Mouse (Mus musculus) embryonic facial prominence, embryonic 15.5 days (tissue): ENCODE measurements around the gene Ablim2. TPM values are rescaled to one million over a fixed set of nuclear protein-coding genes. Genes with fewer than 3 reads are reported as not detected.

Experiments
- ATAC-seq: fragments of 200-750 bp; cut with Nextera tagmentation; 2 replicates; pipeline ENCODE4 v1.8.0; 2017; ENCODE audit warnings: low read depth, moderate TSS enrichment; ENCODE audit not compliant: insufficient number of reproducible peaks, low FRiP score, low TSS enrichment
- H3K27ac ChIP-seq: fragments of 300-500 bp; sonication (generic); replicated peaks from 2 replicates; pipeline ENCODE4 v1.5.1; 2015; ENCODE audit warnings: mild to moderate bottlenecking, inconsistent platforms
- H3K27me3 ChIP-seq: fragments of 300-500 bp; sonication (generic); 2 replicates; pipeline ENCODE4 v1.6.1; 2015; ENCODE audit warnings: inconsistent platforms
- H3K36me3 ChIP-seq: fragments of 300-500 bp; sonication (generic); 2 replicates; pipeline ENCODE4 v1.6.1; 2015; ENCODE audit warnings: mild to moderate bottlenecking, inconsistent platforms
- H3K4me1 ChIP-seq: fragments of 300-500 bp; sonication (generic); 2 replicates; pipeline ENCODE4 v1.6.1; 2015; ENCODE audit warnings: inconsistent platforms
- H3K4me2 ChIP-seq: fragments of 300-500 bp; sonication (generic); replicated peaks from 2 replicates; pipeline ENCODE4 v1.6.1; 2015; ENCODE audit warnings: mild to moderate bottlenecking, inconsistent platforms
- H3K4me3 ChIP-seq: fragments of 300-500 bp; sonication (generic); replicated peaks from 2 replicates; pipeline ENCODE4 v1.5.1; 2015; ENCODE audit warnings: mild to moderate bottlenecking, inconsistent platforms
- H3K9ac ChIP-seq: fragments of 300-500 bp; sonication (generic); 2 replicates; pipeline ENCODE4 v1.6.1; 2015; ENCODE audit warnings: inconsistent platforms
- H3K9me3 ChIP-seq: fragments of 300-500 bp; sonication (generic); replicated peaks from 2 replicates; pipeline ENCODE4 v1.6.1; 2016; ENCODE audit warnings: inconsistent platforms
- WGBS: fragments of 180-500 bp; shearing (Covaris S2); methylation state at CpG from one replicate; pipeline ENCODE4 v1.1.7; 2015; 5-methylcytosine and 5-hydroxymethylcytosine counted together
- polyA plus RNA-seq: library from polyadenylated mRNA; unstranded; fragments of >200 nt; fragmentation: Nextera tagmentation; extraction: Ambion mirVana; gene quantifications from 2 replicates; pipeline ENCODE4 v1.2.1, GENCODE M21; 2015

Gene Ablim2
- polyA plus RNA-seq, 1 experiment from 2014 or later: 4.7 TPM

DNA sequence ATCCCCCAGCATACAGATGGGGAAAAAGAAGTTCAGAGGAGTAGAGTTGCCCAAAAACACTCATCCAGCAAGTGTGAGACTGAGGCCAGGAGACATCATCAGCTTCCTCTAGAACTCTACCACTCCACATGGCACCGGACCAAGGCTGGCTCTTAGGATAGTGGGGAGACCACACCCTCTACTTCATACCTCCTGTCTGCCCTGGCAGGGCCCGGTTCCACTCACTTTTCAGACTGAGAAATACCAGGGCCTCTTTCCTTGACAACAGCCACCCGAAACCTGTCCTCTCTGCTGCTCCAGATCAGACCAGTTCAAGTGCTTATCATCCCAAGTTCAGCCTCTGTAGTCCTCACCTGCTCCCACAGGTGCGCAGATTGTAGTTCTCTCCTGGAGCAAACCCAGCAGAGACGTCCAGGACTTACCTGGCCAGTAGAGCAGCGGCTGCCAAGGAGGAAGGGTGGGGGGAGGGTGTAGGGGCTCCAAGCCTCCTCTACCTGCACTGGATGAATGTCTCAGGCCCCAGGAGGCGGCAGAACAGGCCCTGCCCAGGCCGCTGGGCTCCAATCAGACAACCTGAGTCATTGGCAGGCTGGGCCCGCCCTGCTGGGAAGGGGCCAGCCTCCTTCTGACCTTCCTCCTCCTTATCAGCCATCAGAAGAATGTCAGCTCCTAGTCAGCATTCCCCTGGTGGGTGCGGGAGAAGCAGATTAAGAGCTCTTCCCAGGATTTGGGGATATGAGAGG, 18.0 kb upstream of the Ablim2 start, which contains the start of gene Sh3tc1:
Sh3tc1 (minus strand) TSS at position 452 of the 743 bp plus-strand sequence.
- Histone ChIP-seq H3K4me3 (no peak within 1 kb of the TSS), H3K27me3 (peaks cover 16% of the 10 kb centered on the region), H3K9ac (no peak within 1 kb of the TSS), H3K36me3 (no peaks in the 10 kb centered on the region), H3K4me2 (no peak within 1 kb of the TSS), H3K27ac (0 out of 2 replicates have a peak within 1 kb of the TSS, but pooled peaks have one; percentile 11), H3K4me1 (peaks cover 15% of the 10 kb centered on the region; the same call in 1 of the 2 replicates), H3K9me3 (no peaks in the 10 kb centered on the region)
- ATAC-seq: peak; percentile 25; the same call in 1 of the 2 replicates
- 19% methylated on average over 10 of the region's 10 CpGs for WGBS

DNA sequence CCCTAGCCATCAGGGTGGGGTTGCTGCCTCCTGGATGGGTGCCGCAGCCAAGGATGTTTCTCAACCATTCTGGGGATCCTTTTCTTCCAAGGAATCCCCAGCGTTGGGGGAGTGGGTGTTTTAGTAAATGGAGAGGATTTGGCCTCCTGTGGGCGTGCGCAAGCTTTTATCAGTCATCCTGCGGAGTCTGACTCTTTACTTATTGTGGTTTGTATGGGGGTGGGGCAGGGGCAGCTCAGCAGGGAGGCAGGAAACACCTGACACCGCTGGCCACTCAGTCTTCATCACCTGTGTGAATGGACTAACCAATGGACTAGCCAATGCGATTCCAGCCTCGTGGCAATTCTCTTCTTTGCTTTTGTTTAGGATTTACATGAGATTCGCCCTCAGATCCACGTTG, 17.0 kb upstream of the Ablim2 start:
- H3K4me1 ChIP-seq: peaks cover 15% of the 10 kb centered on the region; the same call in 1 of the 2 replicates
- no peak overlapping the region for H3K9ac ChIP-seq
- peaks cover 16% of the 10 kb centered on the region for H3K27me3 ChIP-seq
- no peak overlapping the region for H3K4me2 ChIP-seq
- ATAC-seq: no peak
- no peaks in the 10 kb centered on the region for H3K9me3 ChIP-seq
- no peak overlapping the region for H3K27ac ChIP-seq
- H3K4me3 ChIP-seq: no peak overlapping the region
- 10% methylated on average over 10 of the region's 10 CpGs for WGBS
- no peaks in the 10 kb centered on the region for H3K36me3 ChIP-seq

GRCm38 (mm10) chr5:35741225-35741820, 16.4 kb upstream of the Ablim2 start:
- Histone ChIP-seq H3K4me3 (no peak overlapping the region), H3K36me3 (no peaks in the 10 kb centered on the region), H3K27me3 (peaks cover 16% of the 10 kb centered on the region), H3K4me1 (peaks cover 15% of the 10 kb centered on the region; the same call in 1 of the 2 replicates), H3K27ac (no peak overlapping the region), H3K4me2 (no peak overlapping the region), H3K9me3 (no peaks in the 10 kb centered on the region), H3K9ac (no peak overlapping the region)
- no peak for ATAC-seq
- 39% methylated on average over 13 of the region's 13 CpGs for WGBS

DNA sequence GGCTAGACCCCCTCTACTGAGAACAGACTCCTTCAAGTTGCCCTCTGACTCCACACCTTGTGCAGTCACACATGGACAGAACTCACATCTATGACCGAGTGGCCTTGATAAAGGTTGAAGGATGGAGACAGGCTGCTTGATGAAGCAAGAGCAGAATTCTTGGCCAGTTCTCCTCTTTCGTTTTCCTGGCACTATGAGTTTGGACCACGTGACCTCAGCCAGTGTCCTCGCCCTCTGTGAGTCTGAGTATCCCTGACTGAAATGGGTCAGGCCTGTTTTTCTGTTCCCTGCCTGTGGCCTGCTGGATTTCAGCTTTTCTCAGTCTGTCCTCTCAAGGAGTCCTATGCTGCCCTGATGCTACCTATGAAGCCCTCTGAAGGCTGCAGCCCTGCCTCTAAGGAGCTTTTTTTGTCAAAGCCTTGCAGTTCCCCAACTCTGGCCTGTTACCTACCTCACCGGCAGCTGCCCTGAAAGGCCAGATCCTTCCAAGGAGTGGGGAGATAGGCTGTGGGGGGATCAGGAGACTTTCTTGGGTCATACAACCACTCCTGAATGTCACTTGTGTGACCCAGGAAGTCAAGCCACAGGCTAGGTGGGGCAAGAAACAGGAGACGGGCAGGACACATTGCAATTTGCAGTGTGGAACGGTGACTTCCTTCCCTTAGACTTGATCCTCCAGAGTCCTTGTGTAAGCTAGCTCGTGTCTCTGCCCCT, 14.3 kb upstream of the Ablim2 start:
- no peak for ATAC-seq
- H3K4me2 ChIP-seq: no peak overlapping the region
- no peak overlapping the region for H3K27ac ChIP-seq
- no peaks in the 10 kb centered on the region for H3K36me3 ChIP-seq
- no peaks in the 10 kb centered on the region for H3K9me3 ChIP-seq
- H3K4me1 ChIP-seq: peaks cover 15% of the 10 kb centered on the region; the same call in 1 of the 2 replicates
- 74% methylated on average over 8 of the region's 8 CpGs for WGBS
- H3K4me3 ChIP-seq: no peak overlapping the region
- no peak overlapping the region for H3K9ac ChIP-seq
- H3K27me3 ChIP-seq: peaks cover 16% of the 10 kb centered on the region

DNA sequence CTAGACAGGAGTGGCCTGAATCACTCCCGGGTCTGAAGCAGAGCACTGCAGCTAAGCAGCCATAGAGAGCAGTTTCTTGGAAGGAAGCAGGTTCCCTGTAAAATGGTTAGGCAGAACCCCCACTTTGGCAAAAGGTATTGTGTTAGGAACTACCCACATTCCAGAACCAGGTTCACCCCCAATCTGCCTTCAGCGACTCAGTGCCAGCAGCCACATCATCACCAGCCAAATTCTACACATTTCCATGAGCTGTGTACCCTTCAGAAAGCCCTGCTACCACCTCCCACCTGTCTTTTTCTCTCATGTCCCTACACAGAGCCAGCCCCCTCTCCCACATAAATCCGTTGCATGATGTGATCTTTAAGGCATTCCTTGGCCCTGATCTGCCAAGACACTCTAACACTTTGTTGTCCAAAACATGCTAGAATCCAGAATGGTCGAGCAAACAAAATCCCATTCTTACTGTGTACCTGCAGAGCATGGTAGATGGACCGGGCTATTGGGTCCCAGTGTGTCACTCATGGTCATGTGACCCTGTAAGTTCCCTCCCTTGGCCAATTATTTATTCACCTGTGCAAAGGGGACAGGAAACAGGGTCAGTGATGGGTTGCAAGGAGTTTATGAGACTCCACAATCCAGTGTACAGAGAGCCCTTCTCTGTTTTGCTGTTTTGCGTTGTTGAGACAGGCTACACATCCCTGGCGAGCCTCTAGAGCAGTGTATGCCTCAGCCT, 13.5 kb upstream of the Ablim2 start:
- H3K4me1 ChIP-seq: peaks cover 15% of the 10 kb centered on the region; the same call in 1 of the 2 replicates
- no peak for ATAC-seq
- H3K9me3 ChIP-seq: no peaks in the 10 kb centered on the region
- no peak overlapping the region for H3K4me3 ChIP-seq
- no peaks in the 10 kb centered on the region for H3K36me3 ChIP-seq
- H3K4me2 ChIP-seq: no peak overlapping the region
- H3K27ac ChIP-seq: no peak overlapping the region
- no peak overlapping the region for H3K9ac ChIP-seq
- peaks cover 16% of the 10 kb centered on the region for H3K27me3 ChIP-seq
- 75% methylated on average over 7 of the region's 7 CpGs for WGBS

GRCm38 (mm10) chr5:35745406-35745805, 12.3 kb upstream of the Ablim2 start:
- no peak overlapping the region for H3K9ac ChIP-seq
- H3K9me3 ChIP-seq: no peaks in the 10 kb centered on the region
- H3K4me2 ChIP-seq: no peak overlapping the region
- ATAC-seq: no peak
- H3K4me3 ChIP-seq: no peak overlapping the region
- H3K4me1 ChIP-seq: peaks cover 8% of the 10 kb centered on the region; the same call in 1 of the 2 replicates
- no peak overlapping the region for H3K27ac ChIP-seq
- H3K27me3 ChIP-seq: peaks cover 11% of the 10 kb centered on the region
- 82% methylated on average over 5 of the region's 5 CpGs for WGBS
- no peaks in the 10 kb centered on the region for H3K36me3 ChIP-seq

DNA sequence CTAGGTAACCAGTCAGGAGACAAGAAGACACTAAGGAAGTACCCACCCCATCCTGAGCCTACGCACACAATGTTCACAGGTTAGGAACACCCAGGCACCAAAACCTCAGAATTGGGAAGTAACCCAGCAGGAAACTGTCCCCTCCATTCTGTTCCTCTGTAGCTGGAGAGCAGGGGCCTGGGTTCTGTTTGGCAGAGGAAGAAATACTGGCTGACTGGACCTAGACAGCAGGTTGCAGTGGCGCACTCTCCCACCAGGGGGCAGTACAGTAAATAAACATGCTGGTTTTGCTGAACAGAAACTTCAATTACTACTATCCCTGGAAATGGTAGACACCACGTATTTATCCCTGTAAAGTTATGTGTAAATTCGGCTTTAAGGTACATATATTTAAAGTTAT, 10.8 kb upstream of the Ablim2 start:
- 24% methylated on average over 4 of the region's 4 CpGs for WGBS
- Histone ChIP-seq H3K9ac (no peak overlapping the region), H3K27ac (no peak overlapping the region), H3K27me3 (no peaks in the 10 kb centered on the region), H3K4me2 (no peak overlapping the region), H3K4me3 (no peak overlapping the region), H3K4me1 (no peaks in the 10 kb centered on the region), H3K9me3 (no peaks in the 10 kb centered on the region), H3K36me3 (no peaks in the 10 kb centered on the region)
- no peak for ATAC-seq

- no peaks in the 10 kb centered on the region for H3K36me3 ChIP-seq
- no peaks in the 10 kb centered on the region for H3K4me1 ChIP-seq
- 37% methylated on average over 3 of the region's 3 CpGs for WGBS
- H3K27ac ChIP-seq: no peak overlapping the region
- no peak overlapping the region for H3K9ac ChIP-seq
- H3K27me3 ChIP-seq: no peaks in the 10 kb centered on the region
- no peak for ATAC-seq
- no peak overlapping the region for H3K4me2 ChIP-seq
- H3K4me3 ChIP-seq: no peak overlapping the region
- no peaks in the 10 kb centered on the region for H3K9me3 ChIP-seq
Measured at GRCm38 (mm10) chr5:35749416-35749815, 8.3 kb upstream of the Ablim2 start.

GRCm38 (mm10) chr5:35750026-35750425, 7.7 kb upstream of the Ablim2 start:
- Histone ChIP-seq H3K4me2 (no peak overlapping the region), H3K36me3 (no peaks in the 10 kb centered on the region), H3K27me3 (peaks cover 4% of the 10 kb centered on the region; the same call in 1 of the 2 replicates), H3K27ac (no peak overlapping the region), H3K4me3 (no peak overlapping the region), H3K4me1 (no peaks in the 10 kb centered on the region), H3K9ac (no peak overlapping the region), H3K9me3 (no peaks in the 10 kb centered on the region)
- ATAC-seq: no peak
- 86% methylated on average over 1 of the region's 1 CpGs for WGBS

- Histone ChIP-seq H3K4me3 (no peak overlapping the region), H3K9me3 (no peaks in the 10 kb centered on the region), H3K4me2 (no peak overlapping the region), H3K9ac (no peak overlapping the region), H3K4me1 (no peaks in the 10 kb centered on the region), H3K27me3 (peaks cover 7% of the 10 kb centered on the region), H3K27ac (no peak overlapping the region), H3K36me3 (no peaks in the 10 kb centered on the region)
- WGBS: 72% methylated on average over 7 of the region's 7 CpGs
- no peak for ATAC-seq
Measured at GRCm38 (mm10) chr5:35751016-35751415, 6.7 kb upstream of the Ablim2 start.
